Mouse (Mus musculus) myocyte (in vitro differentiated cells): Measurements from ENCODE around the gene Gm2115. TPM values are rescaled to one million over a fixed set of nuclear protein-coding genes. Genes with fewer than 3 reads are reported as not detected.

Experiments used
- H3K27me3 ChIP-seq: one replicate; pipeline ENCODE4 v1.6.1; 2011; ENCODE audit not compliant: control insufficient read depth, insufficient read depth, insufficient read length
- H3K36me3 ChIP-seq: one replicate; pipeline ENCODE4 v1.6.1; 2011; ENCODE audit not compliant: control insufficient read depth, insufficient read depth
- H3K4me2 ChIP-seq: one replicate; pipeline ENCODE4 v1.6.1; 2011; ENCODE audit warnings: low read depth, control low read depth
- H3K4me3 ChIP-seq: one replicate; pipeline ENCODE4 v1.5.1; 2011; ENCODE audit warnings: mild to moderate bottlenecking, control low read depth, moderate library complexity
- H3K79me2 ChIP-seq: one replicate; pipeline ENCODE4 v1.6.1; 2011; ENCODE audit not compliant: control insufficient read depth, insufficient read depth
- H3ac ChIP-seq: one replicate; pipeline ENCODE4 v1.6.1; 2011; ENCODE audit not compliant: control insufficient read depth, insufficient read length
- CEBPB ChIP-seq: IDR thresholded peaks from 2 replicates; pipeline ENCODE4 v1.6.1; 2011; ENCODE audit warnings: mild to moderate bottlenecking, moderate library complexity; ENCODE audit not compliant: poor library complexity, insufficient read depth, severe bottlenecking
- E2F4 ChIP-seq: IDR thresholded peaks from one replicate; pipeline ENCODE4 v1.6.1; 2011; ENCODE audit warnings: mild to moderate bottlenecking, control low read depth, moderate library complexity; ENCODE audit not compliant: insufficient read depth
- MAX ChIP-seq: IDR thresholded peaks from one replicate; pipeline ENCODE4 v1.6.1; 2011; ENCODE audit warnings: low read depth, mild to moderate bottlenecking, control low read depth
- MYOD1 ChIP-seq, 3 experiments: IDR thresholded peaks; one replicate each; pipeline ENCODE4 v1.6.1; 2011; ENCODE audit warnings: control low read depth in 2 of 3, low read depth in 2 of 3, mild to moderate bottlenecking in 2 of 3, moderate library complexity in 1 of 3; ENCODE audit not compliant: insufficient read length in 2 of 3, control insufficient read depth in 1 of 3
- MYOG ChIP-seq, 3 experiments: IDR thresholded peaks; one replicate each; pipeline ENCODE4 v1.6.1; 2011; ENCODE audit warnings: control low read depth in 2 of 3, low read depth in 2 of 3, mild to moderate bottlenecking in 2 of 3; ENCODE audit not compliant: insufficient read length in 2 of 3, control insufficient read depth in 1 of 3, insufficient read depth in 1 of 3
- POLR2A ChIP-seq: IDR thresholded peaks from one replicate; pipeline ENCODE4 v1.6.1; 2011; ENCODE audit warnings: low read depth, mild to moderate bottlenecking, control low read depth, moderate library complexity; ENCODE audit not compliant: insufficient read length
- POLR2AphosphoS2 ChIP-seq: IDR thresholded peaks from one replicate; pipeline ENCODE4 v1.6.1; 2011; ENCODE audit warnings: low read depth, control low read depth; ENCODE audit not compliant: insufficient read length
- REST ChIP-seq: IDR thresholded peaks from one replicate; pipeline ENCODE4 v1.6.1; 2011; ENCODE audit warnings: mild to moderate bottlenecking, control low read depth, moderate library complexity; ENCODE audit not compliant: insufficient read depth, insufficient read length
- SRF ChIP-seq: IDR thresholded peaks from one replicate; pipeline ENCODE4 v1.6.1; 2011; ENCODE audit warnings: low read depth; ENCODE audit not compliant: control insufficient read depth, insufficient read length
- TCF12 ChIP-seq: IDR thresholded peaks from one replicate; pipeline ENCODE4 v1.6.1; 2011; ENCODE audit warnings: mild to moderate bottlenecking, control low read depth; ENCODE audit not compliant: poor library complexity, insufficient read depth, severe bottlenecking
- TCF3 ChIP-seq: IDR thresholded peaks from one replicate; pipeline ENCODE4 v1.6.1; 2011; ENCODE audit warnings: low read depth, control low read depth; ENCODE audit not compliant: insufficient read length
- USF1 ChIP-seq: IDR thresholded peaks from one replicate; pipeline ENCODE4 v1.6.1; 2011; ENCODE audit warnings: low read depth, mild to moderate bottlenecking, control low read depth, moderate library complexity
- polyA plus RNA-seq: library from polyadenylated mRNA; unstranded; fragments of >200 nt; fragmentation: generic; extraction: Trizol; gene quantifications from one replicate; pipeline ENCODE4 v1.2.1, GENCODE M21; 2012; ENCODE audit warnings: missing spikeins

Gene Gm2115
- polyA plus RNA-seq, 1 experiment = 3.5 TPM

DNA sequence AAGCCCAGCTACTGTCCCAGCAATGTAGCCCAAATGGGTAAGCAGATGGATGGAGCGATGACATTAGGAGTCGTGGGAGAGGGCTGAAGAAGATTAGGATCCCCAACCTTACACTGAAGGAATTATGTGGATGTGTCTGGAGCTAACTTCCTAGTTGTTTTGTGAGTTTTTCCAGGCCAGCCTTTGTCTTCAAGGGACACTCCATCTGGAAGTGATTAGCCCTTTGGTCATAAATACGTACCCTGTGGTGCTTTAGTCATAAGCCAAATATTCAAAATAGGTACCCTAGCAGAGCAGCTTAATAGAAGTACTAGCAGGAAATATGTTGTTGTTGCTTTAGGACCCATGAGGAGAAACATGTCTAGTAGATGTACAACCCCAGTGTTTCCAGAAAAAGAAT is 28.6 kb downstream of the Gm2115 start:
- H3K4me2 ChIP-seq = peak overlapping the region; percentile 1
- TF ChIP-seq REST = no peak
- no peak for TF ChIP-seq SRF
- no peak for TF ChIP-seq MAX
- TF ChIP-seq TCF12 = no peak
- TF ChIP-seq USF1 = no peak
- no peak for TF ChIP-seq MYOG (IDR thresholded peaks at IDR 0.05; ENCODE audit: control insufficient read depth in 1 of 3, insufficient read depth in 1 of 3, insufficient read length in 2 of 3, low read depth in 2 of 3)
- TF ChIP-seq MYOD1 (IDR thresholded peaks at IDR 0.05; ENCODE audit: control insufficient read depth in 1 of 3, insufficient read length in 2 of 3, low read depth in 2 of 3) = no peak
- TF ChIP-seq TCF3 = no peak
- TF ChIP-seq POLR2A = no peak
- no peaks in the 10 kb centered on the region for H3K79me2 ChIP-seq
- no peaks in the 10 kb centered on the region for H3K27me3 ChIP-seq
- H3K36me3 ChIP-seq = no peaks in the 10 kb centered on the region
- H3ac ChIP-seq = no peak overlapping the region
- no peak overlapping the region for H3K4me3 ChIP-seq

DNA sequence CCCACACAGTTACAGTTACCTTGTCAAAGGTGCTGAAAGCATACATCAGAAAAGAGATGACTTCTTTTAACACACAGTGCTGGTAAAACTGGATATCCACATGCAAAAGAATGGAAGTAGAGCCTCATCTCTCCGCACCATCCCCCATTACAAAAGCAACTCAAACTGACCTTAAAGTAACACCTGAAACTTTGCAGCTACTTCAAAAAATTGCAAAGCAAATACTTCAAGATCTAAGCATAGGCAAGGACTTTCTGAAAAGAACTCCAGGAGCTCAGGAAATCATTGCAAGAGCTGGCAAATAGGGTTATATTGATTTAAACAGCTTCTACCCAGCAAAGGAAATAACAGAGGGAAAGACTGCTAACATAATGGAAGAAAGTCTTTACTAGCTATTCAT is 31.7 kb downstream of the Gm2115 start:
- no peak overlapping the region for H3K4me3 ChIP-seq
- no peak overlapping the region for H3K4me2 ChIP-seq
- no peaks in the 10 kb centered on the region for H3K27me3 ChIP-seq
- H3K79me2 ChIP-seq = no peaks in the 10 kb centered on the region
- H3K36me3 ChIP-seq = no peaks in the 10 kb centered on the region
- TF ChIP-seq MYOG (IDR thresholded peaks at IDR 0.05; ENCODE audit: control insufficient read depth in 1 of 3, insufficient read depth in 1 of 3, insufficient read length in 2 of 3, low read depth in 2 of 3) (no peak), POLR2AphosphoS2 (no peak), REST (no peak), TCF12 (no peak), MAX (no peak), MYOD1 (IDR thresholded peaks at IDR 0.05; ENCODE audit: control insufficient read depth in 1 of 3, insufficient read length in 2 of 3, low read depth in 2 of 3) (no peak), CEBPB (no peak), SRF (no peak), TCF3 (no peak), POLR2A (no peak), E2F4 (no peak), USF1 (no peak)
- H3ac ChIP-seq = no peak overlapping the region

- no peaks in the 10 kb centered on the region for H3K79me2 ChIP-seq
- H3ac ChIP-seq = no peak overlapping the region
- no peak overlapping the region for H3K4me2 ChIP-seq
- H3K36me3 ChIP-seq = no peaks in the 10 kb centered on the region
- no peaks in the 10 kb centered on the region for H3K27me3 ChIP-seq
- H3K4me3 ChIP-seq = no peak overlapping the region
- TF ChIP-seq E2F4 (no peak), REST (no peak), MAX (no peak), TCF12 (no peak), USF1 (no peak), SRF (no peak), POLR2A (no peak), MYOG (IDR thresholded peaks at IDR 0.05; ENCODE audit: control insufficient read depth in 1 of 3, insufficient read depth in 1 of 3, insufficient read length in 2 of 3, low read depth in 2 of 3) (no peak), MYOD1 (IDR thresholded peaks at IDR 0.05; ENCODE audit: control insufficient read depth in 1 of 3, insufficient read length in 2 of 3, low read depth in 2 of 3) (no peak)
Observed at GRCm38 (mm10) chr7:84564236-84564635, 35.5 kb downstream of the Gm2115 start.

GRCm38 (mm10) chr7:84566200-84566599 is 37.4 kb downstream of the Gm2115 start:
- H3K36me3 ChIP-seq = no peaks in the 10 kb centered on the region
- H3K4me3 ChIP-seq = no peak overlapping the region
- H3K4me2 ChIP-seq = no peak overlapping the region
- H3K79me2 ChIP-seq = no peaks in the 10 kb centered on the region
- no peak for TF ChIP-seq MAX
- no peak for TF ChIP-seq MYOD1 (IDR thresholded peaks at IDR 0.05; ENCODE audit: control insufficient read depth in 1 of 3, insufficient read length in 2 of 3, low read depth in 2 of 3)
- TF ChIP-seq TCF3 = no peak
- H3ac ChIP-seq = no peak overlapping the region
- H3K27me3 ChIP-seq = no peaks in the 10 kb centered on the region

DNA sequence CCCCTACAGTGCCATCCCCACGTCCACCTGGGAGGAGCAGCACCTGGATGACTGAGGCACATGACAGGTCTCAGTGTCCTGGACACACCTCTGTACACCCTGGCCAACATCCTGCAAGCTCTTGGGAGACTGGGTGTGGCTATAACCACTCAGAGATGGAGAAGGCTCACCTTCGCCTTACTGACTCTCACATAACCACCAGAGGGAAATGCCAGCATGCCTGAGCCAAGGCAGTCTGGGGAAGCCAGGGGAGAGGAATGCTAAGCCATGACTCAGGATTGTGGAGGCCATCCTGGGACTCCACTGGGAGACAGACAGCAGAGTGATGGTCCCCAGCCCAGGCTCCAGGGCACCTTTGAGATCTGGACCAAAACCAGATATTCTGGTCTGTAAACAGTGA is 48.3 kb downstream of the Gm2115 start:
- Histone ChIP-seq H3K36me3 (no peaks in the 10 kb centered on the region), H3K4me2 (no peak overlapping the region), H3K4me3 (no peak overlapping the region), H3K27me3 (no peaks in the 10 kb centered on the region), H3ac (no peak overlapping the region), H3K79me2 (no peaks in the 10 kb centered on the region)
- no peak for TF ChIP-seq TCF12
- TF ChIP-seq MAX = no peak
- TF ChIP-seq MYOG (IDR thresholded peaks at IDR 0.05; ENCODE audit: control insufficient read depth in 1 of 3, insufficient read depth in 1 of 3, insufficient read length in 2 of 3, low read depth in 2 of 3) = no peak
- TF ChIP-seq CEBPB = no peak
- no peak for TF ChIP-seq TCF3
- TF ChIP-seq SRF = no peak
- no peak for TF ChIP-seq MYOD1 (IDR thresholded peaks at IDR 0.05; ENCODE audit: control insufficient read depth in 1 of 3, insufficient read length in 2 of 3, low read depth in 2 of 3)
- no peak for TF ChIP-seq REST
- TF ChIP-seq POLR2AphosphoS2 = no peak
- no peak for TF ChIP-seq POLR2A
- no peak for TF ChIP-seq USF1
- TF ChIP-seq E2F4 = no peak
